Mouse (Mus musculus) thymus, adult 2 months (tissue): ENCODE data around the gene Rnf25.

Experiments used
- CTCF ChIP-seq: fragments of 200-500 bp; IDR thresholded peaks from 2 replicates; pipeline ENCODE4 v1.5.1; 2012; ENCODE audit warnings: mild to moderate bottlenecking, control low read depth, low read length, moderate library complexity, borderline replicate concordance; ENCODE audit not compliant: control insufficient read depth, poor library complexity, insufficient read depth; ENCODE audit errors: extremely low read depth
- POLR2A ChIP-seq: fragments of 200-500 bp; IDR thresholded peaks from 2 replicates; pipeline ENCODE4 v1.6.1; 2012; ENCODE audit warnings: mild to moderate bottlenecking, low read length, control low read depth, moderate library complexity; ENCODE audit not compliant: control insufficient read depth, poor library complexity, insufficient read depth; ENCODE audit errors: extremely low read depth

DNA sequence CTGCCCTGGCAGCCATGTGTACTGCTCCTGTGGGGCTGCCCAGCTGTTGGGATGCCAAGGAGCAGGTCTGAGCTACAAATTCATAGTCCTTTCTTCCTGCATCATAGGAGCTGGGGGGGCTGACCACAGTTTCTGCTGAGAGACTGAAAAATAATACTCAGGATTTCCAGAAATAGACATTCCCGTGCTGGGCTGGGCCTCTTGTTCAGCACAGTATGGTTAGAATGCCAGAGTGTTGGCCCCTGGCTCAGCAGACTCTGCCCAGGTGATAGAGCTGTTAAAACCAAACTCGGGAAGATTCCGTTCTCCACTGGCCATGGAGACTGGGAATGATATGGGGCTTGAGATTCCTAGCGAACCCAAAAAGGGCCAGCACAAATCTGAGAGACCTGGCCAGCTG is 24.9 kb upstream of the Rnf25 start:
- TF ChIP-seq CTCF (no peak), POLR2A (no peak)
